Mouse (Mus musculus) frontal cortex, postnatal 14 days (tissue): Measurements from ENCODE around the gene Prkce.
"Not testable (repeated sequence)": the region's sequence is repeated elsewhere in the genome, so short reads cannot be mapped to it uniquely, and the experiment has no call there.

Source experiments
- DNase-seq, 2 experiments: peaks; one replicate each; pipeline ENCODE4 v3.0.0; 2022; ENCODE audit warnings: low spot score in 2 of 2

Prkce gene

GRCm38 (mm10) chr17:86453673-86454350, 286.2 kb downstream of the Prkce start:
- DNase-seq, result no peak

DNA sequence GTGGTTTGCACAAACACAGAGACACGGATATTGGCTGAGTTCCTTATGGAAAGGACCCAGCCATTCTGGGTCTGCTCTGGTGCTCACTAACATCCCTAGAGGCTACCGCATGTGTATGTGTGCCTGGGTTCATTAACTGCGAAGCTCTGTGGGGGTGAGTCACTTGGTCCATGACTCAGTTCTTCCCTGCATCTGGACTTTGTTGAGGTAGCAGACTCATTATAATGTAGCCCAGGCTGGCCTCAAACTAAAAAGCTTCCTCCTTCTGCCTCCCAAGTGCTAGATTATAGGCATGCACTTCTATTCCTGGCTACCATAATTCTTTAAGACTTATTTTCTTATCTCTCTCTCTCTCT, 286.7 kb downstream of the Prkce start:
- DNase-seq, result no peak

- no peak for DNase-seq
Observed at GRCm38 (mm10) chr17:86456512-86456911, 288.9 kb downstream of the Prkce start.

GRCm38 (mm10) chr17:86458302-86458980, 290.9 kb downstream of the Prkce start:
- no peak for DNase-seq

- DNase-seq, result no peak
Observed at GRCm38 (mm10) chr17:86460645-86461430, 293.3 kb downstream of the Prkce start.

DNA sequence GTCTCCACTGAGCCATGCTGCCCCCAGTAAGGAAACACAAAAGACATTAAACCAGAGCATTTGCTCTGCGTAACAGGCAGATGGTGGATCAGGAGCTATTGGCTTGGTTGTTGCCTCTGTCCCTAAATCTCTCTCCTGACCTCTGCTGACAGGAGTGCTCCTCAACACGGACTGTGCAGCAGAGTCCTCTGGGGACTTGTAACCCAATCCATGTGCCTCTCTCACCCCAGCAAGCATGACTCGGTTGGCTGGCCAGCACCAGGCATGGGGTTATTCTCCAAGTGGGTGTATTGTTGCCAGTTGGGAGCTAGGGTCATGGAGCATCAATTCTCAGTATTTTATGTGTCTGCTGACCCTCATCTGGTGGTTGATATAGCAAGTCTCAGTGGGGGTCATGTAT, 295.8 kb downstream of the Prkce start:
- no peak for DNase-seq

DNA sequence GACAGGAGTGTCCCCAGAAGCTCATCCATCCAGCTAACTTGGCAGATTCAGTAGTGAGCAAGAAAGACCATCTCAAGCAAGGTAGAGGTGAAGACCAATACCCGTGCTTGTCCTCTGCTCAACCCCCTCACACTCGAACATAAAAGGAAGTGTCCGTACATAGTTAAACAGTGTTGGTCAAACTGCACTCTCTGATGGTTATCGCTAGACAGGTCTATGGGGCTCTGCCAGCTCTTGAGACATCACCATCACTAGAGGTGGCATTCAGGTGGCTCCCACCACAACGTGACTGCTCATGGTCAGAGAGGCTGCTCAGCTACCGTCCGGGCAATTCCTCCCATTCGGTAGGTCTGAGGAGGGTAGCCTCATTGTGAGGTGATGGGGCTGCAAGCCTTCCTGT, 296.6 kb downstream of the Prkce start:
- no peak for DNase-seq

GRCm38 (mm10) chr17:86464689-86465363, 297.2 kb downstream of the Prkce start:
- no peak for DNase-seq

GRCm38 (mm10) chr17:86465865-86466264, 298.3 kb downstream of the Prkce start:
- DNase-seq, result no peak

GRCm38 (mm10) chr17:86466412-86466811, 298.8 kb downstream of the Prkce start:
- DNase-seq, result no peak

GRCm38 (mm10) chr17:86466871-86467270, 299.3 kb downstream of the Prkce start:
- no peak for DNase-seq

GRCm38 (mm10) chr17:86467291-86467898, 299.8 kb downstream of the Prkce start:
- no peak for DNase-seq

DNA sequence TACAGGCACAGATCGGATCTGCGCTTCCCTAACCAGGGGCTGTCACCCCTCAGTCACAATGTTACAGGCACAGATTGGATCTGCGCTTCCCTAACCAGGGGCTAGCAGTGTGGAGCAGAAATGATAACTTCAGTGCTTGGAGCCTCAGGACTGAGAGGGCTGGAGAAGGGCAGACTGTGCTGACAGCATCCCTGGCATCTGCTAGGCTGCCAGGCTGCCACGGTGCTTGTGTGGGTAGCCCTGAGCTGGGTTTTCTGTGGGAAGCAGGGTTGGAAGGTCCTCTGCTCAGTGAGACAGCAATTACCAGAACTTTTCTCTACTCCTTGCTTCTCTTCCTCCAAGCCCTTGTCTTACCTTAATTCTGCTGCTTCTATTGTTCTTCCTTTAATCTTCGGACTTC, 300.4 kb downstream of the Prkce start:
- DNase-seq, result no peak

DNA sequence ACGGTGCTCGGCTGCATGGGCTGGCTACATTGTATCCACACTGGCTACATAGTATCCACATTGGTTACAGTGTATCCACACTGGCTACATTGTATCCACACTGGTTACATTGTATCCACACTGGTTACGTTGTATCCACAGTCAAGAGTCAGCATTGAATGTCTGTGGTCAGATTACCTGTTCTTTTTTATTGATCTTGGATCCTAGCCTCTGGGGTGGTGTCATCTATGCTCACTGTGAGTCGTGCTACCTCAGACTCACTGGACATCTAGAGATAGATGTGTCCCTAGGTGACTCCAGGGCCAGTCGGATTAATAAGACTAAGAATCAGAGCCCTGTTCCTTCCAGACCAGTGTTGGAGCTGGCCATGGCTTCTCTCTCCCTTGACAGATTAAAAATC, 302.6 kb downstream of the Prkce start:
- DNase-seq, result no peak

- no peak for DNase-seq
Observed at GRCm38 (mm10) chr17:86471684-86472083, 304.1 kb downstream of the Prkce start.

DNA sequence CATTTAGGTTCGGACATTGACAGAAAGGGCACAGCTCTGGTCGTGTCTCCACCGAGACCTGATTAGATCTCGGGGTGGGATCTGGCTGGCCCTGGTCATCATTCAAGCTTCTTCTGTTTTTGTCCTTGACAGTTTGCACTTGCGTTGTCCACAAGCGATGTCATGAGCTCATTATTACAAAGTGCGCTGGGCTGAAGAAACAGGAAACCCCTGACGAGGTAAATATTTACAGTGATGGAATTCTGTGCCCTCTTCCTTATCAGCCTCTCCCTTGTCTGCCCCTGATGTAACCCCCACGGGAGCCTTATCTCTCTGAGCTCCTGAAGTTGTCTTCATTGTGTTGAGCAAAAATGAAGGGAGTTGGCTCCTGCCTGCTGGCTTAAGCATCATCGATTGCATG, 309.1 kb downstream of the Prkce start:
- DNase-seq, result no peak

DNA sequence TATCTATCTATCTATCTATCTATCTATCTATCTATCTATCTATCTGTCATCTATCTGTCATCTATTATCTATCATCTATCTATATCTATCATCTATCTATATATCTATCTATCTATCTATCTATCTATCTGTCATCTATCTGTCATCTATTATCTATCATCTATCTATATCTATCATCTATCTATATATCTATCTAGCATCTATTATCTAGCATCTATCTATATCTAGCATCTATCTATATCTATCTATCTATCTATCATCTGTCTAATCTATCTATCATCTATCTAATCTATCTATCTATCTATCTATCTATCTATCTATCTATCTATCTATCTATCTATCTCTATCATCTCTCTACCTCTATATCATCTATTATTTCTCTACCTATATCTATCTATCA, 309.8 kb downstream of the Prkce start:
- not testable (repeated sequence) for DNase-seq

- DNase-seq, result no peak
Observed at GRCm38 (mm10) chr17:86479406-86479805, 311.8 kb downstream of the Prkce start.

DNA sequence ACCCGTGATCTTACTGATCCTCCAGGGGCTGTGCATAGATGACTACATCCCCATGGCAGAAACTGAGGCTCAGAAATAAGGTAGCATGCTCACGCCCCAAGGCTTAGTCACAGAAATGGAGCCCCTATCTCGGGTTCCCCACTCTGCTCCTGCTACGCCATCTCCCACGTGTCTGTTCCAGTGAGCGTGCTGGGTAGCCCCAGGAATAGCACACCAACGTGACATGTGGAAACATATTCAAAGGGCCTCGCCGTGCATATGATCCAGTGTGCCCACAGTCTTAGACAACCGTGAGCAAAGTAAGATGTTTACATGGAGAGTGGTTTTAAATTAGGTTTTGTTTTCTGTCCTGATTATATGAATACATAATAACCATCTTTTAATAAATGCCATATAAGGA, 315.1 kb downstream of the Prkce start:
- no peak for DNase-seq

DNA sequence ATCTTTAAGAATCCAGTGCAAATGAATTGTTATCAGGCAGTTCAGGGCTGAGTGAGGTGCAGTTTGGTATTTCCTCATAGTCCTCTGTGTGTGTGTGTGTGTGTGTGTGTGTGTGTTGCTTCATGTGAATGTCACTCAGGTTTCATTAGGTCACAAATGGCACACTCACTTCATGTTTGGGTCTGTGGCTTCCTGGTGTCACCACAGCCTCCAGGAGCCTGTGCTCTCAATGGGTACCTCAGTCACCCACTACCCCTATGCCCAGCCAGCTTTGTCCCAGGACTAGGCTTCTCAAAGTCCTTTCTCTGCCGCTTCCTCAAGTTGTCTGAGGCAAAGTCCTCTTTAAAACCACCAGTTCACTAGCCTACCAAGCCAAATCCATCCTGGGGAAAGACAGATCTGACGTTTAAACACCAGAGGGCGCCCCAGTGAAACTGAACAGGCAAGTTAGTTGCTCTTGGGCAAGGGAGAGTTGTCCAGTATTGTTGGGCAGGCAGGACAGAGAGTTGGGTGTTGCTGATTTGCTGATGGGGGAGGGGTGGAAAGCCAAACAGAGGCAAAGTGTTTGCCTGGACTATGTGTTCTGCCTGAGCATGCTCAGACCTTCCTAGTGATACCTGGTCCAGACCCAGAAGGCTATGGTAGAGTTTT, 316.6 kb downstream of the Prkce start:
- DNase-seq, result peak; percentile 64 to 78

GRCm38 (mm10) chr17:86486657-86487056, 319.1 kb downstream of the Prkce start:
- no peak for DNase-seq
